Mouse (Mus musculus): ENCODE data around the gene Nol4l.

The Nol4l gene

GRCm38 (mm10) chr2:153441228-153441627, 88.5 kb downstream of the Nol4l start:
- no peak for DNase-seq

GRCm38 (mm10) chr2:153440755-153441154, 89.0 kb downstream of the Nol4l start:
- DNase-seq, result no peak

- DNase-seq, result no peak
Observed at GRCm38 (mm10) chr2:153437306-153437659, 92.5 kb downstream of the Nol4l start.

DNA sequence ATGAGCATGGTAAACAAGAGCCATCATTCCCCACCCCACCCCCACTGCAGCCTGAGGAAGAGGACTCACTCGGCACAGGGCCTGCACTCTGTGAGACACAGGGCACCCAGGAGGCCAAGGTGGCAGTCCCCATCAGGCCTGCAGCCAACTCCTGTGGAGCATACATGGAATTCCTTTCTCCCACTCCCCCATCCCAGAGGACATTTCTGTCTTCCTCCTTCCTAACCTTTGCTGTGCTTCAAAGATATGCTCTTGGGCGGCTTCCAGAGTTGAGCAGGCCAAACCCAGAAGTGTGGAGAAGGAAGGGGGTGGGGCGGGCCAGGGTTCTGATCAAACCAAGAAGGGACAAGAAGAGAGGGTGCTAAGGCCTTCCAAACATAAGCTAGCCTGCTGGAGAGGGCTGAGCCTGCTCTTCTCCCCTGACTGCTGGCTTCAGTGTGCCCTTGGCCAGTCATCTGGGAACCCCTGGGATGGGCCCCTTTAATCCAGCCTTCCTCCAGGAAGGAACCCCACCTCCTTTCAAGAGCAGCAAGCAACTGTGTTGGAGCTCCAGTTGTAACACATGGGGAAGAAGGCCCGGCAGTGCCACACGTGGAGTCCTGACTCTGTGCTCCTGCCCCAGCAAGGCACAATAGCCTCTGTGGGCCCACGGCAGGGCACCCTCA, 93.0 kb downstream of the Nol4l start:
- no peak for DNase-seq

GRCm38 (mm10) chr2:153434880-153435831, 94.6 kb downstream of the Nol4l start:
- DNase-seq, result no peak

- no peak for DNase-seq
Observed at GRCm38 (mm10) chr2:153433859-153434258, 95.9 kb downstream of the Nol4l start.

DNA sequence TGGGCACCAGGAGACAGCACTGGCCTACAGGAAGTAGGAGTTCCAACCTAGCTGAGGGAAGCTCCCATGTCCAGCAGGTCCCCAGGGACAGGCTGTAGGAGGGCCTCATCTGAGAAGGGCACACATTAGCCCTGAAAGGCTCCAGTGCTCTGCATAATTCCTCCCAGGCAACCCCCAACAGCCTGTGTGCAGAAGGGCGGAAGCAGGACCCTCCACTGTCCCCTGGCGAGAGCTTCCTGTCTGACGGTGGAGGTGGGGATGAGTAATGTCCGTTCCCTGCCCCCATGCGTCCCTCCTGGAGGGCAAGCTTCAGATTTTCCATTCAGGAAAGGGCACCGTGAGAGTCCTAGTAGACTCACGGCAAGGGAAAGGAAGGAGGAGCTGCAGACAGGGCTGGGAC, 97.3 kb downstream of the Nol4l start:
- no peak for DNase-seq

GRCm38 (mm10) chr2:153430571-153430970, 99.2 kb downstream of the Nol4l start:
- no peak for DNase-seq

- peak; percentile 42 for DNase-seq
Observed at GRCm38 (mm10) chr2:153428485-153428884, 101.3 kb downstream of the Nol4l start.

GRCm38 (mm10) chr2:153426931-153427330, 102.8 kb downstream of the Nol4l start:
- DNase-seq, result no peak

DNA sequence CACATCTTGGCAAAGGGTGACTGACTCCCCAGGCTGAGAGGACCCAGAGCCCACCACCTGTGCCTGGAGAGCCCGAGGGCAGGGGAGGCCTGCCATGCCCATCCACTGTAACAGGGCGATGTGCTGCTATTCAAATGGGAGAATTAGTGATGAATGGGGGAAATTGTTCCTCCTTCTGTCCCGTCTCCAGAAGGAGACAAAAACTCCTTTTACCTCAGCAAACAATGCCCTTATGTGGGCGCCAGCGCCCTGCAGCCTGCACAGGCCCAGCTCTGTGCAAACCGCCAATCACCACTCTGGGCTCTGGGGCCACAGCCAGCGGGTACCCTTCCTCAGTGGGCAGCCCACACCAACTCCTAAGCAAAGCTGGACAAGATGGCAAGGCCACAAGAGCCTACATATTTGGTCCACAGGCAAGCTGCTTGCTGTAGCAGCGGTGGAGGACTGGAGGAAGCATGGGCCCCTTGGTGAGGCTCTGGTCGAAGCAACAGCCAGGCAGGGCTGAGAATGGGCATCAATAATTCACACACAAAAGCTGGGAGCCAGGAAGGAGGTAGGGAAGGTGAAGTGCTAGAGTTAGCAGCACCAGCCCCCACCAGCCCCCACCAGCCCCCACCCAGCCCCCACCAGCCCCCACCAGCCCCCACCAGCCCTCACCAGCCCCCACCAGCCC, 103.6 kb downstream of the Nol4l start:
- DNase-seq, result peak; percentile 63

- DNase-seq, result no peak
Observed at GRCm38 (mm10) chr2:153425124-153425844, 104.5 kb downstream of the Nol4l start.

DNA sequence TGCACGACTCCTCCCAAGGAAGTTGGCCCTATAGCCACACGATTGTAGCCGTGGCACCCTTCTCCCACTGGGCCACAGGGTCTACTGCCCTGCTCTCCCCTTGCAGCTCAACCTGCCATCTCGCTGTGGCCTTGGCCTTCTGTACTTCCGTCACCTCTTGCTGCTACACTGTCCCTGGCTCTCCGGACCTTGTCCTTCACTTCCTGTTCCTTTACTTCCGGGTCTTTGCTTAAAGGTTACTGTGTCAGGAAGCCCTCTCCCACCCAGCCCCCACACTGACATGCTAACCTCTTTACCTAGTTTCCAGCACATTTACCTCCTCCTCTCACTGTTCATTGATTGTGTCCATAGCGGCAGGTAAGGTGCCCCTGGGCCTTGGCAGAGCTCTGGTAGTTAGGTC, 105.2 kb downstream of the Nol4l start:
- DNase-seq, result no peak

GRCm38 (mm10) chr2:153423113-153423512, 106.7 kb downstream of the Nol4l start:
- DNase-seq, result no peak

GRCm38 (mm10) chr2:153422051-153422450, 107.7 kb downstream of the Nol4l start:
- peak; percentile 31 for DNase-seq

- no peak for DNase-seq
Observed at GRCm38 (mm10) chr2:153421233-153421632, 108.5 kb downstream of the Nol4l start.

DNA sequence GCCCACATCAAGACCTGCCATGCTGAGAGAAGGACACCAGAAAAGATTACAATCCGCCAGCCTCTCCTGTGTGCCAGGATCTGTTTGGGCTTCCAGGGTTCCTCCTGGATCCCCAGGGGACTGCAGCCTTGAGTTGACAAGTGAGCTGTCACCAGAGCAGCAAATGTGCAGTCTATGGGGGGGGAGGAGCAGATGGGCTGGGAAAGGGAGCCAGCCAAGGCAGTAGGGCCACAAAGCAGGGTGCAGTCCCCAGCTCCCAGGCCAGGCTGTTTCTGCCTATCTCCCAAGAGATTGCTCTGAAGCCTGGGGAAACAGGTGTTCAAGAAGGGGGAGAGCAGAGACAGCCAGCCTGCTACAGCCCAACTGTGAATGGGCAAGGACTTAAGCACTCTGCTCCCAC, 111.4 kb downstream of the Nol4l start:
- DNase-seq, result no peak

GRCm38 (mm10) chr2:153417841-153418240, 111.9 kb downstream of the Nol4l start:
- DNase-seq, result no peak

DNA sequence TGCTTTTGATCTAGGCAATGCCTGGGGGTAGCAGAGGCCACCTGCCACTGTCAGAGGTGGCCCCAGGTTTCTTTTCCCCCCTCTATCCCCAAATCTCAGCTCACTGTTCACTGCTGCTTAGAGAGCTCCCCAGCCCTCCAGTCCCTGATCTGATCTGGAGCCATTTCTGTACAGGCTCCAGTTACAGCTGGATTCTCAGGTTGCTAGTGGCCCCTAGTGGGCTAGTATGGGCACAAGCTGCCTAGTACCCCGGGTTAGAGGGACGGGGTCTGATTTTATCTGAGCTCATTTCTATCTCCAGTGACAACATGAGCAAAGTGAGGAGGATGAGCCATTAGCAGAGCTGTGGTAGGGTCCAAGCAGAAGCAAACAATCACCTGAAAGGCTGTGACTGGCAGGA, 115.2 kb downstream of the Nol4l start:
- no peak for DNase-seq

GRCm38 (mm10) chr2:153412563-153412962, 117.2 kb downstream of the Nol4l start:
- no peak for DNase-seq

DNA sequence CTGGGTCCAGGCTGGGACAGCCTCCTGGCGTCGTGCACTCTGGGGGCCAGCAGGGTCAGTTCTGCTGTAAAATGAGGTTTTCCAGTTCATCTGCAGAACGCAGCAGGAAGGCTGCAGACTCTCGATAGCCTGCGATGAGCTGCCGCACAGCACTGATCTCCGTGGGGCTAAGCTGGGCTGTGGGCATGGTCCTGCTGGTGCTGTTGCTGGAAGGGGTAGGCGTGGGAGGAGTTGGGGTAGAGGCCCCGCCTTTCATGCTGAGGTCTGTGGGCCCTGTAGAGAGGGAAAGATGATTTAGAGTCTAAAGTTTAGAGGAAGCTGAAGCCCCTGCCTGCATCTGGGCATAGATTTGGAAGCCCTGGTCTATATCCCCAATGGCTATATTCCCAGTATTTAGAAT, 118.2 kb downstream of the Nol4l start:
- no peak for DNase-seq

DNA sequence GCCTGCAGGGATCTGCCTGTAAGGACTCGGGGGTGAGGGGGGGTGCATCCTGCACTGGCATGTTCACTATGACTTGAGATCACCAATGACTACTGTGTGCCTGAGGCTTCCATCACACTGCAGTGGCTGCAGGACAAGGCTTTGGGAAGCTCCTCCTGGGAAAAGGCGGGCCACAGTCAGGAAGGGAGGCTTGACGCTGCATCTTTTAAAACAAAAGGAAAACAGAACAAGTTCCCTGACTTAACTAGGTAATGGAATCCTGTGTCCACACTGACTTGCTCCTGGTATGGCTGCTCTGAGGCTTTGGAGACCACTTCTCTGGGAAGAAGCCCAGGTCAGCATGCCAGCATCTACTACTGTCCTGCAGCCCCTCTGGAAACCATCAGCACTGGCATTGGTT, 120.8 kb downstream of the Nol4l start:
- DNase-seq, result no peak

GRCm38 (mm10) chr2:153406882-153407281, 122.9 kb downstream of the Nol4l start:
- no peak for DNase-seq

All from right cerebral cortex, adult 18-20 months (tissue).